Mouse (Mus musculus) cerebellum, adult 2 months (tissue): Measurements from ENCODE around the gene Cxcr1.

Experiments
- CTCF ChIP-seq: fragments of 200-500 bp; IDR thresholded peaks from 2 replicates; pipeline ENCODE4 v1.5.1; 2011; ENCODE audit warnings: low read depth, mild to moderate bottlenecking, control low read depth, low read length, moderate library complexity, borderline replicate concordance; ENCODE audit not compliant: insufficient read depth
- POLR2A ChIP-seq: fragments of 200-500 bp; IDR thresholded peaks from 2 replicates; pipeline ENCODE4 v1.6.1; 2011; ENCODE audit warnings: low read length, control low read depth, borderline replicate concordance; ENCODE audit not compliant: insufficient read depth

GRCm38 (mm10) chr1:74194445-74194844 lies at the start of gene Cxcr1:
- TF ChIP-seq POLR2A = no peak
- TF ChIP-seq CTCF = no peak
